ENCODE assay signal across 14 mouse cellular contexts in the genomic region with DNA sequence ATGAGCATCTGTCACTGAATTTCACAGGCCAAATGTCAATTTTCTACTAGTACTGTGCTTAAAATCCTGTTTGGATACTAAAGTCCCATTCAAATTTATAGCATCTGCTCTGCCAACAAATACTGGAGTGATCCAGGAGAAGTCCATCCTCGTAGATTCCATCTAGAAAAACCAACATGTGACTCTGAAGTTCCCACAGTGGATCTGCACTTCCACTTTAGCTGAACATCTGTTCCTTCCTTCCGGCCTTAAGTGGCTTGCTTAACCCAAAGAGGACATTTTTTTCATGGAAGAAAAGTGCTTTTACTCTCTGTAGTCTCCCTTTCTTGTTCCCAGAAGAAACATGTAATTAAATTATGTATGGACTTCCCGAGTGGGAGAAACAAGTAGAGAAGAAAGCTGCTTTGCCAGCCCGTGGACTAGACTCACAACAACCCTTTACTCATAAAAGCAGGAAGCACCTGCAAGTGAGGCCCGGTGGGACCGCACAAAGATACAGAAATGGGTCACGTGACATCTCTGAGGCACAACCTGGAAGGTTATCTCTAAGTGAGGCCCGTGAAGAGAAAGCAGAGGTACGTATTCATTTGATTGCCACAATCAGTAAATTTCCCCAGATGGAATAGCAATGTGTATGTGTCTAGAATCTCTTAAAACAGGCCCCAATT. TPM values are rescaled to one million over a fixed set of nuclear protein-coding genes. Genes with fewer than 3 reads are reported as not detected.
A peak's percentile ranks its signal among the peaks of the same experiment; 100 is the strongest.
DNase-seq lines count a peak whose midpoint lies in the region; ATAC-seq and TF ChIP-seq lines count a peak whose summit lies in the region.
"Had no signal": no experiment of that assay in that cellular context is flagged by ENCODE, and none has a peak within 500 bp of the region (broad histone marks: within the 10 kb centered on the region; RNA-seq: fewer than 3 reads in every experiment).

No protein-coding gene starts in this region.

- no peaks in the 10 kb centered on the region for H3K36me3 ChIP-seq in stomach, embryonic 15.5 days
- no peaks in the 10 kb centered on the region for H3K36me3 ChIP-seq in stomach, postnatal 0 days (ENCODE audit: control insufficient read depth, insufficient read depth, low read length)
- H3K36me3 ChIP-seq in forebrain, embryonic 16.5 days (ENCODE audit: control insufficient read depth, insufficient read depth), result no peaks in the 10 kb centered on the region
- H3K36me3 ChIP-seq: liver, embryonic 15.5 days had no signal

- WGBS in stomach, embryonic 15.5 days, result 73% methylated on average over 9 of the region's 9 CpGs
- 77% methylated on average over 9 of the region's 9 CpGs for WGBS in stomach, postnatal 0 days
- WGBS in forebrain, embryonic 16.5 days, result 89% methylated on average over 9 of the region's 9 CpGs

- H3K27me3 ChIP-seq in stomach, embryonic 15.5 days (replicated peaks), result no peaks in the 10 kb centered on the region
- H3K27me3 ChIP-seq in stomach, postnatal 0 days (ENCODE audit: control insufficient read depth, insufficient read depth, low read length), result no peaks in the 10 kb centered on the region
- no peaks in the 10 kb centered on the region for H3K27me3 ChIP-seq in forebrain, embryonic 16.5 days (replicated peaks; ENCODE audit: control insufficient read depth, insufficient read depth, low read length)
- H3K27me3 ChIP-seq: hindbrain, embryonic 13.5 days; liver, embryonic 15.5 days had no signal

- no peak overlapping the region for H3K4me2 ChIP-seq in stomach, embryonic 15.5 days
- no peak overlapping the region for H3K4me2 ChIP-seq in stomach, postnatal 0 days (replicated peaks; ENCODE audit: low read depth)
- no peak overlapping the region for H3K4me2 ChIP-seq in forebrain, embryonic 16.5 days (ENCODE audit: low read length)
- H3K4me2 ChIP-seq: hindbrain, embryonic 13.5 days; liver, embryonic 15.5 days had no signal

- no peak overlapping the region for H3K4me3 ChIP-seq in stomach, embryonic 15.5 days (replicated peaks)
- no peak overlapping the region for H3K4me3 ChIP-seq in stomach, postnatal 0 days (ENCODE audit: low read depth, low read length)
- no peak overlapping the region for H3K4me3 ChIP-seq in forebrain, embryonic 16.5 days (replicated peaks; ENCODE audit: low read length)
- H3K4me3 ChIP-seq: heart, embryonic 10.5 days; hindbrain, embryonic 13.5 days; limb, embryonic 10.5 days; liver, embryonic 15.5 days had no signal

- no peak for DNase-seq in stomach, postnatal 0 days (ENCODE audit: low spot score)
- DNase-seq in skeletal muscle tissue, adult 2 months (ENCODE audit: low read depth, low spot score), result peak; percentile 33
- DNase-seq in urinary bladder, postnatal 14 days (ENCODE audit: low spot score), result no peak
- DNase-seq in left cerebral cortex, adult 11 months (ENCODE audit: low spot score), result no peak
- DNase-seq: cerebellum, adult 2 months; kidney, adult 9 months; lung, postnatal 4 days had no signal

- no peaks in the 10 kb centered on the region for H3K9me3 ChIP-seq in stomach, embryonic 15.5 days
- H3K9me3 ChIP-seq in stomach, postnatal 0 days (ENCODE audit: control insufficient read depth, low read length), result no peaks in the 10 kb centered on the region
- H3K9me3 ChIP-seq in forebrain, embryonic 16.5 days (ENCODE audit: control insufficient read depth, low read length), result no peaks in the 10 kb centered on the region
- H3K9me3 ChIP-seq: heart, embryonic 10.5 days; hindbrain, embryonic 13.5 days; limb, embryonic 10.5 days; liver, embryonic 15.5 days had no signal

- no peak overlapping the region for H3K9ac ChIP-seq in stomach, embryonic 15.5 days
- no peak overlapping the region for H3K9ac ChIP-seq in stomach, postnatal 0 days (ENCODE audit: low read length)
- H3K9ac ChIP-seq in forebrain, embryonic 16.5 days (replicated peaks; ENCODE audit: low read depth, low read length), result no peak overlapping the region
- H3K9ac ChIP-seq: hindbrain, embryonic 13.5 days; liver, embryonic 15.5 days had no signal

- TF ChIP-seq EP300 in stomach, postnatal 0 days (optimal IDR thresholded peaks at IDR 0.05), result no peak

- no peak for TF ChIP-seq CTCF in stomach, postnatal 0 days (IDR thresholded peaks at IDR 0.05; ENCODE audit: low read depth)

- no peak for ATAC-seq in stomach, embryonic 15.5 days (ENCODE audit: insufficient read depth, low FRiP score, low read depth)
- ATAC-seq in stomach, postnatal 0 days (ENCODE audit: low FRiP score, low TSS enrichment), result no peak
- peak; percentile 67 for ATAC-seq in granulocyte monocyte progenitor cell, adult 5-6 weeks (replicated peaks; ENCODE audit: poor library complexity, severe bottlenecking)
- no peak for ATAC-seq in forebrain, embryonic 16.5 days

- peak overlapping the region; percentile 9; the same call in 1 of the 2 replicates for H3K27ac ChIP-seq in stomach, embryonic 15.5 days
- no peak overlapping the region for H3K27ac ChIP-seq in stomach, postnatal 0 days (replicated peaks)
- no peak overlapping the region for H3K27ac ChIP-seq in forebrain, embryonic 16.5 days (ENCODE audit: low read length)
- H3K27ac ChIP-seq: heart, embryonic 10.5 days; hindbrain, embryonic 13.5 days; limb, embryonic 10.5 days; liver, embryonic 15.5 days had no signal

- H3K4me1 ChIP-seq in stomach, embryonic 15.5 days, result 0 out of 2 replicates have a peak, but pooled peaks cover 6% of the 10 kb centered on the region
- no peaks in the 10 kb centered on the region; the same call in 1 of the 2 replicates for H3K4me1 ChIP-seq in stomach, postnatal 0 days (replicated peaks; ENCODE audit: control insufficient read depth, insufficient read depth)
- no peaks in the 10 kb centered on the region for H3K4me1 ChIP-seq in forebrain, embryonic 16.5 days (replicated peaks; ENCODE audit: control insufficient read depth, insufficient read depth, low read length)
- H3K4me1 ChIP-seq: liver, embryonic 15.5 days had no signal

RNA-seq across cellular contexts. Expression of gene Dnajc13, which starts 18.8 kb away (rescaled TPM):
- 18.3 and 18.9 TPM in 2 replicates for polyA plus RNA-seq in stomach, embryonic 15.5 days (2015; fragmentation: Nextera tagmentation; extraction: Ambion mirVana)
- 10.7 and 11.5 TPM in 2 replicates for polyA plus RNA-seq in stomach, postnatal 0 days (2015; fragmentation: Nextera tagmentation; extraction: Ambion mirVana)
- 62.3 and 102 TPM in 2 replicates for total RNA-seq in granulocyte monocyte progenitor cell, adult 5-6 weeks (2014; fragmentation: Nextera tagmentation)
- 48.9 and 53.9 TPM in 2 replicates for total RNA-seq in granulocyte monocyte progenitor cell, adult 5-6 weeks (2017)
- 17.9 and 22.8 TPM in 2 replicates for polyA plus RNA-seq in forebrain, embryonic 16.5 days (2015; fragmentation: Nextera tagmentation; extraction: Ambion mirVana)
